Mouse (Mus musculus) c-Kit-negative CD71-positive TER-119-positive erythroid progenitor cells, embryonic 14.5 days (primary cell): Measurements from ENCODE around the gene Dido1.

Experiments used
- DNase-seq: peaks from one replicate; pipeline ENCODE4 v3.0.0-alpha.2; 2013; ENCODE audit warnings: low read depth, low spot score

Gene Dido1

DNA sequence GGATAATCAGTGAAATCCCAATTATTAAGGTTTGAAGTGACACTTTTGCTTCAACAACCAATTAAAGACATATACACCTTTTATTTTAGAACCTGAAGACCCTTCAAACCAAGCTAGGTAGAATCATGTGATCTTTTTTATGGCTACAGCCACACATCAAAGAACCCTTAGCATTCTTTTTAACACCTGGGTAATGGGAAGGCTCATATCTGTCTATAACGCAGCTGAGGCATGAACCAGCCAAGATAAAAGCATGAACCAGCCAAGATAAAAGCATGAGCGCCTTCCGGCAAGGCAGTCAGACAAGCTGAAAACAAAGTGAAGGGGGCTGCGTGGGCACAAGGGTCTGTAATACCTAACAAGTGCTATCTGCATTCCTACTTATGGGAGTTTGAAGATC, 25.8 kb downstream of the Dido1 start:
- DNase-seq: no peak

- no peak for DNase-seq
Measured at GRCm38 (mm10) chr2:180683524-180683923, 26.3 kb downstream of the Dido1 start.

- DNase-seq: no peak
Measured at GRCm38 (mm10) chr2:180681225-180681624, 28.6 kb downstream of the Dido1 start.

- peak; percentile 66 for DNase-seq
Measured at GRCm38 (mm10) chr2:180678609-180679140, 31.1 kb downstream of the Dido1 start.

GRCm38 (mm10) chr2:180676706-180677105, 33.1 kb downstream of the Dido1 start:
- DNase-seq: no peak

- no peak for DNase-seq
Measured at GRCm38 (mm10) chr2:180662008-180662407, 47.8 kb downstream of the Dido1 start.

DNA sequence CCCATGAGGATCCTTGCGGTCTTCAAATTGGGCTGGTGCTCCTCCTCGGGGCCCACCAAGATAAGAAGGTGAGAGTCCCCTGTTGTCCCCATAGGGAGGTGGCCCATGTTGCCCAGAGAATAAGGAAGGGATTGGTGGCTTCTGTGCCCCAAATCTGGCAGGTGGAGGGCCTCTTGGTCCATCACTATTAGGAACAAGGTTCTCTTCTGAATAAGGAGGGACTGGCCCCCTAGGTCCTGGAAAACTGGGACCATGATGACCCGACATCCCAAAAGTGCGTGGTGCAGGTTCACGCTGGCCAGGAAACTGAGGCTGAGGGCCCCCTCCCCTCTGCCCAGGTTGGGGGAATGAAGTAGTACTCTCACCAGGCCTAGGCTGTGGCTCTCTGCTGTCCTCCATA, 49.3 kb downstream of the Dido1 start:
- no peak for DNase-seq

DNA sequence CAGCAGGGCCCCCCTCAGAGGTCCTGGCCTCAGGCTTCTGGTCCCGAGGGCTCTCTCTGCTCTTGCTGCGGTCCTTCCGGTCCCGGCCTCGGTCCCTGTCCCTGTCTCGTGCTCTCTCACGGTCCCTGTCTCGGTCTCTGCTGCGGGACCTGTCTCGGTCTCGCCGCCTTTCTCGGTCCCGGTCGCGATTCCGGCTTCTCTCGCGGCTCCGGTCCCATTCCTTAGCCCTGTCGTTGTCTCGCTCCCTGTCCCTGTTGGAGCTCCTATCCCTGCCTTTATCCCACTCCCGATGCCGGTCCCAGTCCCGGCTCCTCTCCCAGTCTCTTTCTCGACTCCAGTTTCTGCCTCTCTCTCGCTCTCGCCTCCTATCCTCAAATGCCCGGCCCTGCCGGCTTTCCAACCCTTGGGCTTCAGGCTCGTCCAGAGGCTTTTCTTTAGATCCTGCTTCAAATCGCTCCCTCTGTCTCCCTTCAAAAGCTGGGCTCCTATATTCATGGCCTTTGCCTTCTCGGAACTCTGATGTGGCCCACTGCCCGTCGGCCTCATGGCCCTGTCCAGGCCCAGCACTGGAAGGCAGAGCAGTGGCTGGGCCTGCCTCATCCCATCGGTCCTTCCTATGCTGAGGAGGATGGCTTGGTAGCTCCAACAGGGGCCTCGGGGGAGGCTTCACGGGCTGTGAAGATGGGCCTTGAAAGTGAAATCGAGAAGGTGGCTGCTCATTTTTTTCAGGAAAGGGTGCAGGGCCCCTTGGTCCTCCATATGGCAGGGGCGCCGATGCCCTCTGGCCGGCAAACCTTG, 50.2 kb downstream of the Dido1 start:
- DNase-seq: no peak

GRCm38 (mm10) chr2:180658381-180658780, 51.4 kb downstream of the Dido1 start:
- DNase-seq: no peak

DNA sequence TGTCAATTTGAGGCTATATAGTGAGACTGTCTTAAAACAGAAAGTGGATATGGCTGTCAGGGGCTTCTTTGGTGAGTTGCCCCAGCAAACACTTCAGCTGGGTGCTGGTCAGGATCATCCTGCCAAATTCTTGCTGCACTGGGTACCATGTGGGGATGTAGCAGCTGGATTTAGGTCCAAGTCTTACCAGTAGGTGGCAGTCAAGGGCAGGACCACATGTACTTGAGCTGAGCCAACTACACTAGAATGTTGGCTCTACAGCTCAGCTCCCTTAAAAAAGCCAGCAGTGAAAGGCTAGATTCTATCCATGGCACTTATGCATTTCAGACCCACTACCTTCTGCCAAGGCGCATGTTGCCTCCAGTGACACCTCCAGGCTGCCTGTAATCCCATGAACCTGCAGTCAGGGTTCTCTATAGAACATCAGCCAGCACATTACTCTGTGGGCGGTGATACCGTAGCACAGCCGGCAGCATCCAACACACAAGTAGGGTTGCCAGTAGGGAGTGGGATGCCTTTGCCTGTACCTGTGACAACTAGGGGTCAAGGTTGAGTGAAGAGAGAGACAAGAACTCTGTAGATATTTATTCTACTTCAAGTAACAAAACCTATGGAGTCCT, 52.3 kb downstream of the Dido1 start:
- DNase-seq: peak; percentile 49

DNA sequence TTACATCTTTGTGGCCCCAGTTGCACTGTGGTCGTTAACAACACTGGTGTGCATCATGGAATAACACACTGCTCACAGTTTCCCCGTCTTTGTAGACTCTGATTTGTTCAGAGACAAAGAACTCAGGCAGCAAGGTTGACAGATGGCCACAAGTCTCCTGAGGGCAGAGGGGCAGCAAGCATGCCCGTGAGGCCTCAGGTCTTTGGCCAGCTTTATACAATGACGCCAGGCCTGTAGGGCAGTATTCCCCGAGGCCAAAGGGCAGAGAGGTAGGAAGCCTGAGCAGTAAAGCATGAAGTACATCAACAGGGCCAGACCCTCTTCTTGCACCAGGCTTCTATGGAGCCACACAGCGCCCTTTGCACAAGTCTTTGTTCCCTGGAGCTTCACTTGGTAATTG, 54.6 kb downstream of the Dido1 start:
- no peak for DNase-seq

DNA sequence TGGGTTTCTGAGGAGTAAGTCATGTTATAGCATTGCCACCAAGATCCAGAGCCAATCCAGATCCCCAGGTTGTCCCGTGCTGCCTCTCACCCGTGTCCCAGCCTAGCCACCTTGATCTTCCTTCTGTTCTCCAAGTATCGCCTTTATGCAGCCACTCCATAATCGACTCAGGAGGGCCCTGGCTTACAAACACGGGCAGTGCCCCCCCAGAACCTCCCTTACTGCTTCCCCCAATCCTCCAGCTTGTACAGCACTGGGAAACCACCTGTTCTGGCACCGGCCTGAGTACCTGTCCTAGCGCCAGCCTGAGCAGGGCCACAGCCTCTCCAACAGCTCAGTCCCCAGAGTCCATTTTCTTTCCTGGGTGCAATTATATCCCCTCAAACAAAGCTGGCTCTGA, 55.1 kb downstream of the Dido1 start:
- no peak for DNase-seq

- no peak for DNase-seq
Measured at GRCm38 (mm10) chr2:180646841-180647240, 63.0 kb downstream of the Dido1 start.

- no peak for DNase-seq
Measured at GRCm38 (mm10) chr2:180643626-180644025, 66.2 kb downstream of the Dido1 start.

- DNase-seq: no peak
Measured at GRCm38 (mm10) chr2:180642555-180643260, 67.1 kb downstream of the Dido1 start, which contains the start of gene Tcfl5. Gene Tcfl5 (minus strand): TSS chr2:180642708.

DNA sequence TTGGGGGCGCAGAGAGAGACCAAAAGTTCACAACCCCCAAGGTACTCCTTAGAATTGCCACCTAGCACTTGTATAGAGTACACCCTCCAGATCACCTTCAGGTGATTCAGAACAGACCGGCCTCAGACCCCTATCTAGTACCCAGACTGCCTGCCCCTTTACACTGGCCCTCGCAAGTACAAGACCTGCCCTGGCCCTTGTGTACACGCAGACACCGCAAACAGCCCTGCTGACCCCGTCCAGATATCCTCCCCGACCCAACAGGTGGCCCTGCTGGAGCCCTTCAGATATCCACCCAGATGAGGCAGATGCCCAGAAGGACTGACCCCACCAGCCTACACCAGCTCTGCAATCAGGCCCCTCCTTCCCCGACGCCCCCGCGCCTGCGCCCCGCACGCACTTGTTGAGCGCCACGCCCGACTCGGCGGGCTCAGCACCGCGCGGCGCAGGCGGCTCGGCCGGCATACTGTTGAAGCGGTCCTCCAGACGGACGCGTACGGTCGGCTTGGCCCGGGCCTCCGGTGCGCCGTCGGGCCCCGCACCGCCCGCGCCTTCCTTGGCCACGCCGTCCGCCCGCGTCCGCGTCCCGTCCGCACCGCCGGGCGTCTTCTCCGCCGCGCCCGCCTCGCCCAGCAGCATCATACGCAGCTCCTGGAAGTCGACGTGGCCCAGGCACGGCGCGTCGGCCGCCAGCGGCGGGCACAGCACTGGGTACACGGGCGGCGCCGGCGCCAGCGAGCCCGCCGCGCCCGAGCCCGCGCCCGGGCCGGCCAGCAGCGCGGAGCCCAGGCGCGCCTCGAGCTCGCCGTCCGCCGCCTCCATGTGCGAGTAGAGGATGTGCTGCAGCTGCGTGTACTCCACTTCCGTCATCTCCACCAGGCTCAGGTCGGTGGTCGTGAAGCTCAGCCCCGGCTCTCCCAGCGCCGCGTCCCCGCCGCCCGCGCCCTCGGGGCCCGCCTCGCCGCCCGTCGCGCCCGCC, 67.9 kb downstream of the Dido1 start:
- DNase-seq: no peak

GRCm38 (mm10) chr2:180611882-180612281, 97.9 kb downstream of the Dido1 start:
- no peak for DNase-seq

GRCm38 (mm10) chr2:180610283-180610682, 99.5 kb downstream of the Dido1 start:
- DNase-seq: no peak
